Mouse (Mus musculus) kidney, embryonic 15.5 days (tissue): ENCODE results near the gene Ccdc96. TPM values are rescaled to one million over a fixed set of nuclear protein-coding genes. Genes with fewer than 3 reads are reported as not detected.
A peak's percentile ranks its signal among the peaks of the same experiment; 100 is the strongest.

Experiments used
- ATAC-seq: fragments of 200-750 bp; cut with Nextera tagmentation; replicated peaks from 2 replicates; pipeline ENCODE4 v1.8.0; 2017; ENCODE audit warnings: moderate TSS enrichment; ENCODE audit not compliant: low FRiP score
- H3K27ac ChIP-seq: fragments of 300-500 bp; sonication (generic); 2 replicates; pipeline ENCODE4 v1.5.1; 2015; ENCODE audit warnings: mild to moderate bottlenecking, inconsistent platforms
- H3K27me3 ChIP-seq: fragments of 300-500 bp; sonication (generic); 2 replicates; pipeline ENCODE4 v1.6.1; 2015; ENCODE audit warnings: inconsistent platforms
- H3K36me3 ChIP-seq: fragments of 300-500 bp; sonication (generic); 2 replicates; pipeline ENCODE4 v1.6.1; 2015; ENCODE audit warnings: inconsistent platforms
- H3K4me1 ChIP-seq: fragments of 300-500 bp; sonication (generic); 2 replicates; pipeline ENCODE4 v1.6.1; 2015; ENCODE audit warnings: inconsistent platforms
- H3K4me2 ChIP-seq: fragments of 300-500 bp; sonication (generic); 2 replicates; pipeline ENCODE4 v1.6.1; 2015; ENCODE audit warnings: moderate library complexity, mild to moderate bottlenecking, inconsistent platforms
- H3K4me3 ChIP-seq: fragments of 300-500 bp; sonication (generic); replicated peaks from 2 replicates; pipeline ENCODE4 v1.5.1; 2015; ENCODE audit warnings: mild to moderate bottlenecking, inconsistent platforms
- H3K9ac ChIP-seq: fragments of 300-500 bp; sonication (generic); 2 replicates; pipeline ENCODE4 v1.6.1; 2015; ENCODE audit warnings: mild to moderate bottlenecking, inconsistent platforms
- H3K9me3 ChIP-seq: fragments of 300-500 bp; sonication (generic); replicated peaks from 2 replicates; pipeline ENCODE4 v1.6.1; 2016; ENCODE audit warnings: inconsistent platforms
- WGBS: fragments of 180-500 bp; shearing (Covaris S2); methylation state at CpG from one replicate; pipeline ENCODE4 v1.1.7; 2015; ENCODE audit warnings: mixed read lengths; 5-methylcytosine and 5-hydroxymethylcytosine counted together
- polyA plus RNA-seq: library from polyadenylated mRNA; unstranded; fragments of >200 nt; fragmentation: Nextera tagmentation; extraction: Ambion mirVana; gene quantifications from 2 replicates; pipeline ENCODE4 v1.2.1, GENCODE M21; 2015

The Ccdc96 gene
- polyA plus RNA-seq, 1 experiment from 2014 or later: 0.66 TPM

DNA sequence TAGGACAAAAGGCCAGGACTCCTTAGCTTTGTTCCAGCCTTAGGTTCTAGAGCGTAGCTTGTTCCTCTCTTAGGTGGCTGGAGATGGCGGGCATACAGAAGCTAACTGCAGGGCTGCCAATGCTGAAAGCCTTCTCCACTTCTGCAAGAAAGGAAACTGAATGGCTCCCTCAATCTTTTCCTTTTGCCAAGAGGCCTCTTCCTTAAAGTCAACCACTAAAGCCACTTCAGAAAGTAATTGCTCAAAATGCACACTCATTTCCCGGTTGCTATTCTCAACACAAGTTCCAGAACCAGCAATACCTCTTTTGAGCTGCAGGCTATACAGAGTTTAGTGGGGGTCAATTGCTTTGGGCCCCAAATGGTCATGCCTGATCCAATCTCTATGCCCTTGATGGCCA is 6.9 kb upstream of the Ccdc96 start:
- no peaks in the 10 kb centered on the region for H3K9me3 ChIP-seq
- H3K27me3 ChIP-seq: no peaks in the 10 kb centered on the region
- H3K27ac ChIP-seq: no peak overlapping the region
- no peak overlapping the region for H3K4me3 ChIP-seq
- WGBS: 94% methylated on average over 3 of the region's 3 CpGs
- no peak overlapping the region for H3K4me2 ChIP-seq
- H3K4me1 ChIP-seq: peaks cover 14% of the 10 kb centered on the region
- H3K36me3 ChIP-seq: peaks cover 38% of the 10 kb centered on the region
- no peak for ATAC-seq
- H3K9ac ChIP-seq: no peak overlapping the region

DNA sequence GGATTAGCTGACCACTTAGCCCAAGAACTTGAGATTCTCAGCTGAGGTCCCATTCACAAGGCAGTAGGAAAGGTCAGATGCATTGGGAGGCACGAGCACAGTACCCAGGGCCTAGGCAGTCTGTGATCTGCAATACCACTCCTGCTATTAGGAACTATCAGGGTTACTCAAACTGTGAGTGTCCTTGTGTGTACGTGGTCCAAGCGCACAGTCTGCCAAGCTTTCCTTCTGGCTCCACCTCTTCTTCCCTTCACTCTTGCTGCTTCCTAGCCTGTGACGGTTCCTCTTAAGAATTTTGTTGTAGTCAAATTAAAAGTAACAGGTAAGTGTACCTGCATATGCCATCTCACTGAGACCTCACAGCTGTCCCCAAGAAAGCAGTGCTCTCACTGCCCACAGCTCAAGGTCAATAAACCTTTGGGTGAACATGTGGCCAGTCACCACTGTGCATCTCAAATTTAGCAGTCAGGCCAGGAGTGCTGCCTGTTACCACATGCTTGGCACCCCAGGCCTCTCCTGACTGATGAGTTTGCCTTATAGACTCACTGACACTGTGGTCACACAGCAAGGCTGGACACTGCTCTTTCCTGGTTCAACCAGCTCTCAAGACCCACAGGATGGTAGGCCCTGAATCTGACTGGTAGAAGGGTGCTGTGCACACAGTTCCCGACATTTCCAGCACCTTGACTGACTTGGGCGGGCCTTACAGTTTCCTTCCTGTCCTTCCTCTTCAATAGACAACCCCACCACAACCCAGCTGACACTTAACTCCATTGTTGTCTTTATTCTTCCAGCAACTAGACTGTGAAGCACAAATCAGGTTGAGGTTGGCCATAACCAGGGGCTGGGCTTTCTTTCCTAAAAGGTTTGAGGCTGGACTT is 5.6 kb upstream of the Ccdc96 start:
- H3K4me2 ChIP-seq: no peak overlapping the region
- no peak overlapping the region for H3K27ac ChIP-seq
- peaks cover 23% of the 10 kb centered on the region for H3K4me1 ChIP-seq
- no peaks in the 10 kb centered on the region for H3K27me3 ChIP-seq
- no peak overlapping the region for H3K9ac ChIP-seq
- WGBS: 86% methylated on average over 6 of the region's 6 CpGs
- no peaks in the 10 kb centered on the region for H3K9me3 ChIP-seq
- ATAC-seq: no peak
- H3K4me3 ChIP-seq: no peak overlapping the region
- H3K36me3 ChIP-seq: peaks cover 28% of the 10 kb centered on the region

DNA sequence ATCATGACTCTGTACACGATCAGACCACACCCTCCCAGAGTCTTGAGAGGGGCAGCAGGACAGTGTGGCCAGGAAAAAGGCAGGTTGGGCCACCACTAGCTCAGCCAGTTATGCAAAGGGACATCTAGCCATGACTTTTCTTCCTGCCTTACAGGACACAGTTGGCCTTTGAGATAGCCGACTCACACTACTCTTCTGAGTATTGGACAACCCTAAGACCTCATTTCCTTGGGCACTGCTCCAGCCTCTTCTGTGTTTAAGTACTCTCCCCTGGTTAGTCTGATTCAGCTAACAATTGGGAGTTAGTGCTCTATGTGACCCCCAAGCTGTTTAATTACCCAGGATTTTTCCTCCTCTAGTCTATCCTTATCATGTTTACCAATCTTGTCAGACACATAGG is 4.7 kb upstream of the Ccdc96 start:
- no peak for ATAC-seq
- Histone ChIP-seq H3K36me3 (peaks cover 21% of the 10 kb centered on the region), H3K27ac (no peak overlapping the region), H3K4me3 (no peak overlapping the region), H3K9me3 (no peaks in the 10 kb centered on the region), H3K9ac (no peak overlapping the region), H3K4me1 (peaks cover 26% of the 10 kb centered on the region), H3K4me2 (no peak overlapping the region), H3K27me3 (peaks cover 3% of the 10 kb centered on the region; the same call in 1 of the 2 replicates)
- WGBS: 71% methylated on average over 2 of the region's 2 CpGs

- H3K9ac ChIP-seq: no peak overlapping the region
- H3K36me3 ChIP-seq: peaks cover 17% of the 10 kb centered on the region
- WGBS: 92% methylated on average over 4 of the region's 4 CpGs
- peaks cover 32% of the 10 kb centered on the region for H3K4me1 ChIP-seq
- H3K4me3 ChIP-seq: no peak overlapping the region
- no peak for ATAC-seq
- no peak overlapping the region for H3K4me2 ChIP-seq
- H3K9me3 ChIP-seq: no peaks in the 10 kb centered on the region
- no peak overlapping the region for H3K27ac ChIP-seq
- peaks cover 9% of the 10 kb centered on the region for H3K27me3 ChIP-seq
Observed at GRCm38 (mm10) chr5:36480398-36480797, 4.0 kb upstream of the Ccdc96 start.

DNA sequence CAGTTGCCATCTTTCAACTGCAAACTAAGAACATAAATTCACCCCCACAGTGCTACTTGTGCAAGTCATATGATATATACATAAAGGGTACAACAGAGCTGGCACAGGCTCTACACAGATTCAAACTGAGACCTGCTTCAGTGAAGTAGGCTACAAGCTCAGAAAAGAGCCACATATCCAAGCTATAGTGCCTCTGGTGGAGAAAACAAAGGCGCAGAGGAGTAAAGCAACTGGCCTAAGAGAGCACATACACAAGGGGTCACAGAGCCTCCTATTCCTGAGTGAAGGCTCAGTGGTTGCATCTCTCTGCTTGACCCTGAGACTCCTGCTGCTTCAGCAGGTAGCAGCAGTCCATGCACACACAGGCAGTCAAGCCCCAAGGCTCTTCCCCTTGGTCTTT is 3.3 kb upstream of the Ccdc96 start:
- no peak overlapping the region for H3K9ac ChIP-seq
- H3K4me3 ChIP-seq: no peak overlapping the region
- no peak overlapping the region for H3K27ac ChIP-seq
- 56% methylated on average over 1 of the region's 1 CpGs for WGBS
- no peaks in the 10 kb centered on the region for H3K9me3 ChIP-seq
- H3K27me3 ChIP-seq: peaks cover 16% of the 10 kb centered on the region
- H3K36me3 ChIP-seq: peaks cover 10% of the 10 kb centered on the region
- no peak for ATAC-seq
- H3K4me1 ChIP-seq: peaks cover 35% of the 10 kb centered on the region
- H3K4me2 ChIP-seq: no peak overlapping the region

GRCm38 (mm10) chr5:36483203-36484101 is 936 bp upstream of the Ccdc96 start:
- 1% methylated on average over 56 of the region's 58 CpGs for WGBS
- peak overlapping the region; percentile 72 for H3K27ac ChIP-seq
- peak overlapping the region; percentile 83 for H3K4me2 ChIP-seq
- H3K27me3 ChIP-seq: peaks cover 24% of the 10 kb centered on the region
- H3K9me3 ChIP-seq: no peaks in the 10 kb centered on the region
- H3K4me1 ChIP-seq: peaks cover 35% of the 10 kb centered on the region
- ATAC-seq: peak; percentile 48
- peak overlapping the region; percentile 88 for H3K9ac ChIP-seq
- peak overlapping the region; percentile 85 for H3K4me3 ChIP-seq
- H3K36me3 ChIP-seq: peaks cover 3% of the 10 kb centered on the region

GRCm38 (mm10) chr5:36485306-36485705 is 918 bp downstream of the Ccdc96 start:
- peak overlapping the region; percentile 85 for H3K4me3 ChIP-seq
- H3K9me3 ChIP-seq: no peaks in the 10 kb centered on the region
- peaks cover 38% of the 10 kb centered on the region for H3K4me1 ChIP-seq
- H3K4me2 ChIP-seq: peak overlapping the region; percentile 99
- H3K27ac ChIP-seq: no peak overlapping the region
- peak overlapping the region; percentile 49; the same call in 1 of the 2 replicates for H3K9ac ChIP-seq
- 33% methylated on average over 19 of the region's 19 CpGs for WGBS
- peaks cover 24% of the 10 kb centered on the region for H3K27me3 ChIP-seq
- no peak for ATAC-seq
- peaks cover 3% of the 10 kb centered on the region; the same call in 1 of the 2 replicates for H3K36me3 ChIP-seq

DNA sequence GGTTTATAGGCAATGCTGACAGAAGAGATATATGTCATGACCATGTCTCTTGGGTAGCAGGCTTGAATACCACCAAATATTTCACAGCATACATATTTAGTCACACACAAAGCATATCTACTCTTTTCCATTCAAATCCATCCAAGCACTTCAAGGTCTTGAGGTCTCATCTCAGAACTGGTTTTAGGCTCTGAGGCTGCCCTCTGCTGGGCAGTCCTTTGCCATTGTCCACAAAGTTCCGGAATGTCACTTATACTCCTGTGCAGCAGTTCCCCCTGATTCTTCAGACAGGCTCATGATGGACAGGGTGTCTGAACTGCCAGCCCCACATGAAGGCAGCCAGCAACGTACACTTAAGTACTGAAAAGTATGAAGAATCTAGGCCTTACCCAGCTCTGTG is 4.8 kb downstream of the Ccdc96 start:
- 47% methylated on average over 2 of the region's 2 CpGs for WGBS
- no peak overlapping the region for H3K4me2 ChIP-seq
- H3K4me1 ChIP-seq: peaks cover 23% of the 10 kb centered on the region
- no peaks in the 10 kb centered on the region for H3K9me3 ChIP-seq
- H3K9ac ChIP-seq: no peak overlapping the region
- H3K27ac ChIP-seq: no peak overlapping the region
- no peak for ATAC-seq
- peaks cover 36% of the 10 kb centered on the region for H3K36me3 ChIP-seq
- H3K4me3 ChIP-seq: no peak overlapping the region
- H3K27me3 ChIP-seq: peaks cover 24% of the 10 kb centered on the region

- ATAC-seq: no peak
- no peaks in the 10 kb centered on the region for H3K27me3 ChIP-seq
- peaks cover 72% of the 10 kb centered on the region for H3K36me3 ChIP-seq
- 80% methylated on average over 6 of the region's 6 CpGs for WGBS
- H3K4me3 ChIP-seq: no peak overlapping the region
- peaks cover 11% of the 10 kb centered on the region for H3K4me1 ChIP-seq
- no peak overlapping the region for H3K4me2 ChIP-seq
- no peaks in the 10 kb centered on the region for H3K9me3 ChIP-seq
- H3K27ac ChIP-seq: no peak overlapping the region
- H3K9ac ChIP-seq: no peak overlapping the region
Observed at GRCm38 (mm10) chr5:36493919-36494318, 9.5 kb downstream of the Ccdc96 start.

DNA sequence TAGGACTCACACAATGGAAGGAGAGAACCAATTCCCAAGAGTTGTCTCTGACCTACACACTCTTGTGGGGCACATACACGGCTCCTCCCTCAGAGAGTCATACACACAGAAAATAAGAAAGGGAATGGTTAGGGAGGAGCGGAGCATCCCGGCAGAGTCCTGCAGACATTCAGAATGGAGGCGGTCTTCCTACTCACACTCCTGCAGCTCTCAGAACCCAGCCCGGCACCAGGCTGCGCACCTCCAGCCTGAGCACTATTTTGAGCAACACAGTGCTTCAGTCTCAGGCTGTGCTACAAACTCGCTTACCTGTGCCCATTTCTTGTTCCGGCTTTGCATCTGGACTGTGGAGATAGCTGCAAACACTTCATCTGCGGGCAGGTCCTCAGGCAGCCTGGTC is 10.3 kb downstream of the Ccdc96 start:
- WGBS: 97% methylated on average over 9 of the region's 9 CpGs
- Histone ChIP-seq H3K4me2 (no peak overlapping the region), H3K9me3 (no peaks in the 10 kb centered on the region), H3K4me1 (peaks cover 10% of the 10 kb centered on the region), H3K27me3 (no peaks in the 10 kb centered on the region), H3K4me3 (no peak overlapping the region), H3K36me3 (peaks cover 77% of the 10 kb centered on the region), H3K9ac (no peak overlapping the region), H3K27ac (no peak overlapping the region)
- no peak for ATAC-seq

- Histone ChIP-seq H3K9me3 (no peaks in the 10 kb centered on the region), H3K4me1 (no peaks in the 10 kb centered on the region), H3K9ac (no peak overlapping the region), H3K27me3 (no peaks in the 10 kb centered on the region), H3K27ac (no peak overlapping the region), H3K4me2 (no peak overlapping the region), H3K4me3 (no peak overlapping the region), H3K36me3 (peaks cover 90% of the 10 kb centered on the region)
- no peak for ATAC-seq
- 92% methylated on average over 7 of the region's 7 CpGs for WGBS
Observed at GRCm38 (mm10) chr5:36505235-36505634, 20.8 kb downstream of the Ccdc96 start.

DNA sequence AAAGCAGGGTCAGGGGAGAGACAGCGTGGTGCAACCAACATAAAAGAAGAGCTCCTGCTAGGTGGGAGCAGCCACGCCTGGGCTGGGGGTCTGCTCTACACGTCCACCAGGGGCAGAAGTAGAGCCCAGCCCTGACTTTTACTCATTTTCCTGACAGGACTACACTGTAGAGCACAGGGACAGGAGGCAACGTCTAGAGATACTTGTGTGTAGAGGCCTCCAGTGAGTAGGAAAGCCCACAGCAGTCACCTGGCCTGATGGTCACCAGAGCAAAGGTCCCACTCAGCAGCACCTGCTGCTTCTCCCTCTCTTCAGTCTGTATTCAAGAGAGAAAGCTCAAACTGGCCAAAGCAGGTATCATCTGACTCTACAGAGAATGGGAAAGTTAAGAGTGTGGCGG is 21.3 kb downstream of the Ccdc96 start:
- H3K27ac ChIP-seq: no peak overlapping the region
- peaks cover 90% of the 10 kb centered on the region for H3K36me3 ChIP-seq
- no peaks in the 10 kb centered on the region for H3K27me3 ChIP-seq

More for the DNA sequence above, 21.3 kb downstream of the Ccdc96 start:
- Histone ChIP-seq H3K4me3 (no peak overlapping the region), H3K4me2 (no peak overlapping the region), H3K9ac (no peak overlapping the region), H3K9me3 (no peaks in the 10 kb centered on the region), H3K4me1 (no peaks in the 10 kb centered on the region)
- WGBS: 76% methylated on average over 5 of the region's 5 CpGs
- no peak for ATAC-seq
